Mouse (Mus musculus) liver, adult 2 months (tissue): ENCODE results near the gene Knstrn.

Experiments
- CTCF ChIP-seq: fragments of 200-500 bp; IDR thresholded peaks from 2 replicates; pipeline ENCODE4 v1.5.1; 2011; ENCODE audit warnings: low read depth, low read length, control low read depth
- POLR2A ChIP-seq: fragments of 200-500 bp; IDR thresholded peaks from 2 replicates; pipeline ENCODE4 v1.6.1; 2011; ENCODE audit warnings: low read length, control low read depth; ENCODE audit not compliant: insufficient read depth; ENCODE audit errors: extremely low read depth

DNA sequence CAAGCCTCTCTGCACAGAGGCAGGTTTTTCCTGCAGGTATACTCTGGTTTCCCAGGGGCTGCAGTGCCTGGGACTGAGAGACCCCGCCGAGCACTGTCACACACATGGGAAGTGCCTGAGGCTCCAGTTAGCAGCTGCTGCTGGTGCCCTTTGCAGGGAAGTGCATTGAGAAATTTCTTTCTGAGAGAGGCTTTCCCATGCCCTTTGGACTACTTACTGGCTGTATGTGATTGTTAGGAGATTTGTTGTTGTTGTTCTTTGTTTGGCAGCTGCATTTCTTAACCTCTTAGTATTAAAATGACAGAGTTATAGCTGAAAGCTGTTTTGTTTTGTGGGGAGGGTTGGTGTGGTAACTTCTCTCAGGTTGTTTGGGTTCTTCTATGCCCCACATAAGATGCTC is 2.9 kb upstream of the Knstrn start:
- TF ChIP-seq CTCF, result no peak
- TF ChIP-seq POLR2A, result no peak
